Mouse (Mus musculus) heart, embryonic 14.5 days (tissue): Measurements from ENCODE around the gene 2300003K06Rik. TPM values are rescaled to one million over a fixed set of nuclear protein-coding genes. Genes with fewer than 3 reads are reported as not detected.
"Not testable (repeated sequence)": the region's sequence is repeated elsewhere in the genome, so short reads cannot be mapped to it uniquely, and the experiment has no call there.

Experiments
- ATAC-seq: fragments of 200-750 bp; cut with Nextera tagmentation; 2 replicates; pipeline ENCODE4 v1.8.0; 2017; ENCODE audit warnings: low read depth, moderate TSS enrichment; ENCODE audit not compliant: insufficient number of reproducible peaks, insufficient read depth, low FRiP score
- H3K27ac ChIP-seq, 2 experiments: fragments of 200-500 bp in 1 of 2; fragments of 300-500 bp in 1 of 2; sonication (generic) in 1 of 2; replicated peaks in 1 of 2; 2 replicates each; pipeline ENCODE4 v1.5.1; 2012 to 2014; ENCODE audit warnings: low read depth in 2 of 2, low read length in 2 of 2, control low read depth in 1 of 2, mild to moderate bottlenecking in 1 of 2, mixed read lengths in 1 of 2; ENCODE audit not compliant: control insufficient read depth in 1 of 2, insufficient read depth in 1 of 2
- H3K27me3 ChIP-seq: fragments of 300-500 bp; sonication (generic); 2 replicates; pipeline ENCODE4 v1.6.1; 2014; ENCODE audit warnings: mild to moderate bottlenecking, low read length, control low read depth; ENCODE audit not compliant: control insufficient read depth, insufficient read depth
- H3K36me3 ChIP-seq: fragments of 300-500 bp; sonication (generic); 2 replicates; pipeline ENCODE4 v1.6.1; 2014; ENCODE audit warnings: mild to moderate bottlenecking, control low read depth, low read length, mixed read lengths; ENCODE audit not compliant: control insufficient read depth, insufficient read depth
- H3K4me1 ChIP-seq, 2 experiments: fragments of 200-500 bp in 1 of 2; fragments of 300-500 bp in 1 of 2; sonication (generic) in 1 of 2; 2 replicates each; pipeline ENCODE4 v1.6.1; 2012 to 2014; ENCODE audit warnings: low read length in 2 of 2, control low read depth in 1 of 2, mixed read lengths in 1 of 2; ENCODE audit not compliant: control insufficient read depth in 2 of 2, insufficient read depth in 2 of 2
- H3K4me2 ChIP-seq: fragments of 300-500 bp; sonication (generic); 2 replicates; pipeline ENCODE4 v1.6.1; 2014; ENCODE audit warnings: mild to moderate bottlenecking, low read length
- H3K4me3 ChIP-seq, 2 experiments: fragments of 200-500 bp in 1 of 2; fragments of 300-500 bp in 1 of 2; sonication (generic) in 1 of 2; 2 replicates each; pipeline ENCODE4 v1.5.1; 2012 to 2014; ENCODE audit warnings: low read length in 2 of 2, mild to moderate bottlenecking in 2 of 2, control low read depth in 1 of 2, low read depth in 1 of 2, moderate library complexity in 1 of 2; ENCODE audit not compliant: control insufficient read depth in 1 of 2, insufficient read depth in 1 of 2
- H3K9ac ChIP-seq: fragments of 300-500 bp; sonication (generic); 2 replicates; pipeline ENCODE4 v1.6.1; 2014; ENCODE audit warnings: mild to moderate bottlenecking, low read length
- H3K9me3 ChIP-seq: fragments of 300-500 bp; sonication (generic); 2 replicates; pipeline ENCODE4 v1.6.1; 2016; ENCODE audit warnings: low read length, control low read depth; ENCODE audit not compliant: control insufficient read depth
- WGBS: fragments of 180-500 bp; shearing (Covaris S2); extraction: QIAGEN DNeasy Blood & Tissue Kit; methylation state at CpG from one replicate; pipeline ENCODE4 v1.1.7; 2014; 5-methylcytosine and 5-hydroxymethylcytosine counted together
- polyA plus RNA-seq: library from polyadenylated mRNA; unstranded; fragments of >200 nt; fragmentation: Nextera tagmentation; extraction: Ambion mirVana; gene quantifications from 2 replicates; pipeline ENCODE4 v1.2.1, GENCODE M21; 2014

Gene 2300003K06Rik
- polyA plus RNA-seq, result not detected in 2 replicates

DNA sequence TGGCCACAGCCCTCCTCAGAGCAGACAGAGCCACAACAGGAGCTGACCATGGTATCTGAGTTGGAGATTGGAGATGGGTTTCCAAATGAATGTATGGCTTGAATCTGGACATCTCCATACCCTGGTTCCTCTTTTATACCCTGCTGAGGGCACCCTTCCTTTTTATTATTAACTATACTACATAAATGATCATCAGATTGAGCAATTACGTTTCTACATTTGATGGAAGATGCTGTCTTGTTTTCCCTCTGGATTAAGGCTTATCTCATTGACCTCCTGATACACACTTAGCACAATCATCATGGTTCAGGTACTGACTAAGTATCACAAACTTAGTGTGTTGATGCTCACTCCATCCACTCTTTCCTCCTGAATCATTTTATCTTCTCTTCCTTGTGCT is at the start of gene 2300003K06Rik:
Gene 2300003K06Rik (minus strand): TSS at position 101 of the 400 bp plus-strand sequence.
- 71% methylated on average over 1 of the region's 1 CpGs for WGBS
- no peak for ATAC-seq
- no peaks in the 10 kb centered on the region for H3K36me3 ChIP-seq
- no peak within 1 kb of the TSS for H3K4me3 ChIP-seq
- no peak within 1 kb of the TSS for H3K4me2 ChIP-seq
- H3K4me1 ChIP-seq, result no peaks in the 10 kb centered on the region
- no peaks in the 10 kb centered on the region for H3K9me3 ChIP-seq
- H3K27me3 ChIP-seq, result no peaks in the 10 kb centered on the region
- H3K9ac ChIP-seq, result no peak within 1 kb of the TSS
- H3K27ac ChIP-seq, result no peak within 1 kb of the TSS

DNA sequence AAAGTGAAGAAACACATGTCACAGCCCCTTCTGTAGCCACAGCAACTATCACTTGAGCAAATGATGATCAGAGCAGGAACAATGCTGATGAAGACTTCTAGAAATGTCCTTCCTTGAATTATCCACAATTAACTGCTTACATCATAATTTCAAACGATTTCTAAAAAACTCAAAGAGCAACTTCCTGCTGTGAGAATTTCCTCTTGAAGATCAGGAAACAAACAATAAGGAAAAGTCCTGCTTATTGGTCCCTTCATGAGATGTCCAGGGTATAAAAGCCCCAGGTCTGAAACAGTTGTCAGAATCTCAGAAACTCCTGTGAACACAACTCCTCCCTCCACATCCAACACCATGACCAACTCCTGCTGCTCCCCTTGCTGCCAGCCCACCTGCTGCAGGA is 41.0 kb upstream of the 2300003K06Rik start, which contains the start of gene Gm11567:
Gene Gm11567 (plus strand): TSS at position 301 of the 400 bp plus-strand sequence.
- H3K27ac ChIP-seq, H3K4me3 ChIP-seq, ATAC-seq, H3K36me3 ChIP-seq, H3K4me1 ChIP-seq, H3K9me3 ChIP-seq, H3K9ac ChIP-seq, H3K27me3 ChIP-seq, H3K4me2 ChIP-seq: not testable (repeated sequence)
- 36% methylated on average over 1 of the region's 1 CpGs for WGBS

DNA sequence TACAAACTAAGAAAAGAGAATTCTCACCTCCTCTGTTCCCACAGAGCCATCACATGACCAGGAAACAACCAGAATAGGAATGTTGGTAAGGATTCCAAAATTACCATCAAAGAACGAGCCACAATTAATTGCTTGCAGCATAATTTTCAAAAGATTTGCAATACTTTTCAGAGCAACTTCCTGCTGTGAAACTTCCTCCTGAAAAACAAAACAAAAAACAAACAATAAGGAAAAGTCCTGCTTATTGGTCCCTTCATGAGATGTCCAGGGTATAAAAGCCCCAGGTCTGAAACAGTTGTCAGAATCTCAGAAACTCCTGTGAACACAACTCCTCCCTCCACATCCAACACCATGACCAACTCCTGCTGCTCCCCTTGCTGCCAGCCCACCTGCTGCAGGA is 35.2 kb upstream of the 2300003K06Rik start, which contains the start of gene Krtap9-1:
Gene Krtap9-1 (plus strand): TSS at position 301 of the 400 bp plus-strand sequence.
- ATAC-seq, H3K4me2 ChIP-seq, H3K27me3 ChIP-seq, H3K4me1 ChIP-seq, H3K36me3 ChIP-seq, H3K9me3 ChIP-seq, H3K9ac ChIP-seq, H3K27ac ChIP-seq, H3K4me3 ChIP-seq: not testable (repeated sequence)
- 67% methylated on average over 1 of the region's 1 CpGs for WGBS

DNA sequence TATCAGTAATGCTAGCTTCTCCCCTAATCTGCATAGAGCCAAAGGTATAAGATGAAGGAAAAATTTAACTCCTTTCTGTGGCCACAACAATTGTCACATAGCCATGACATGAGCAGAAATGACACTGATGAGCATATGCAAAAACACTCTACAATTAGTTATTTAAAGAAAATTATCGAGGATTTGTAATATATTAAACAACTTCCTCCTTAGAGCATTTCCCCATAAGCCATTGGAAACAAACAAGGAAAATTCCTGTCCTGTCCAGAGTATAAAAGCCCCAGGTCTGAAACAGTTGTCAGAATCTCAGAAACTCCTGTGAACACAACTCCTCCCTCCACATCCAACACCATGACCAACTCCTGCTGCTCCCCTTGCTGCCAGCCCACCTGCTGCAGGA is 26.3 kb upstream of the 2300003K06Rik start, which contains the start of gene Gm11559:
Gene Gm11559 (plus strand): TSS at position 301 of the 400 bp plus-strand sequence.
- H3K27me3 ChIP-seq, H3K36me3 ChIP-seq, H3K27ac ChIP-seq, ATAC-seq, H3K4me2 ChIP-seq, H3K4me1 ChIP-seq, H3K9ac ChIP-seq, H3K9me3 ChIP-seq, H3K4me3 ChIP-seq: not testable (repeated sequence)
- WGBS, result 42% methylated on average over 1 of the region's 1 CpGs

DNA sequence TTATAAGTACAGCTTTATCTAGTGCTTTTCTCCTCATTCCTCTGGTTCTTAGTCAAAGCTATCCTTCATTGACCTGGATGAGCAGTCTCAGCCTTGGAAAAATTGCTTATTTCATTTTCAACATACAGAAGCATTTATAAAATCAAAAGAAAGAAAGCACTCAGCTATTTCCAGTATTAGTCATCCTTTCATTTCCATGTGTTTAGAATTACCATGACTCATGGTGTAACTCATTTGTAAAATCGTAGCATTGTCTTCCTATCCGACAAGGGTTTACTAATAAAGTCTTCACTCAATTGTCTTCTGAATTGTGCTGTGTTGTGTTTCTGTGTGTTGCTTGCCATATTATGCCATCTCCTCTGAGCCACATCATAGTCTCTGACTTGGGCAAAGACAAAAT is 20.9 kb upstream of the 2300003K06Rik start:
- no peak overlapping the region for H3K27ac ChIP-seq
- H3K4me2 ChIP-seq, result no peak overlapping the region
- no peak for ATAC-seq
- H3K27me3 ChIP-seq, result no peaks in the 10 kb centered on the region
- no peak overlapping the region for H3K9ac ChIP-seq
- no peaks in the 10 kb centered on the region for H3K9me3 ChIP-seq
- H3K4me3 ChIP-seq, result no peak overlapping the region
- WGBS, result 81% methylated on average over 2 of the region's 2 CpGs
- H3K4me1 ChIP-seq, result no peaks in the 10 kb centered on the region
- H3K36me3 ChIP-seq, result no peaks in the 10 kb centered on the region

DNA sequence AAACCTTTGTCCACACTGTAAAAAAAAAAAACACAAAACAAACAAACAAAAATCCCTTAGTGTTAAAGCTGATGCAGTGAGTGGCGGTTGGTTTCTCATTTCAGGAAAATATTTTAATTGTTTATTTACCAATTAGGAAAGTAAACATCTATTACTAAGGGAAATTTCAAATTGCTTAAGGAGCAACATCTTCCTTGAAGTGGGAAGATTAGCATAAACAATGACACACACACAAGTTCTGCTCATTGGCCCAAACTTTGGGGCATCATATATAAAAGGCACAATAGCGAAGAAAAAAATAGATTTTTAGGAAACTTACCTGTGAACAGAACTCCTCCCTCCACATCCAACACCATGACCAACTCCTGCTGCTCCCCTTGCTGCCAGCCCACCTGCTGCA is 19.8 kb upstream of the 2300003K06Rik start, which contains the start of gene Gm11568:
Gene Gm11568 (plus strand): TSS at position 301 of the 400 bp plus-strand sequence.
- Histone ChIP-seq H3K27me3 (no peaks in the 10 kb centered on the region), H3K36me3 (no peaks in the 10 kb centered on the region), H3K4me2 (no peak within 1 kb of the TSS), H3K27ac (no peak within 1 kb of the TSS), H3K4me1 (no peaks in the 10 kb centered on the region), H3K4me3 (no peak within 1 kb of the TSS), H3K9ac (no peak within 1 kb of the TSS), H3K9me3 (no peaks in the 10 kb centered on the region)
- ATAC-seq, result no peak
- 81% methylated on average over 2 of the region's 2 CpGs for whole genome bisulfite sequencing

DNA sequence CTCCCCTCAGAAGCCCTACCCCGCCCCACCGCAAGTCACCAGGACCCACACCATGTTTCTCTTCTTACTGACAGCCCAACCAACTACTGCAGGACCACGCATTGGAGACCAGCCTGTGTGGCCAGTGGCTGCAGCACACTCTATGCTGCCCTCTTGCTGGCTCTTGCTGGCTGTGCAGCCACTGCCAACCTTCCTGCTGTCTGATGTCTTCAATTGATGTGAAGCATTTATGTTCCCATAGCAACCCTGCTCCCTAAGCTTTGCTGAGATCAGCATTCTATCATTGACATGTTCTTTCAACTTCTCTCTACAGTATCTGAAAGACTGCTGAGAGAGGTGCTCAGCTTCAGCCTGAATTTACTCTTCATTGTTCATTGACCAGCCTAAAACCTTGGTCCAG is 16.3 kb upstream of the 2300003K06Rik start:
- H3K36me3 ChIP-seq, result no peaks in the 10 kb centered on the region
- H3K4me3 ChIP-seq, result no peak overlapping the region
- no peak overlapping the region for H3K27ac ChIP-seq
- 57% methylated on average over 3 of the region's 3 CpGs for WGBS
- H3K9me3 ChIP-seq, result no peaks in the 10 kb centered on the region
- no peaks in the 10 kb centered on the region for H3K4me1 ChIP-seq
- H3K27me3 ChIP-seq, result no peaks in the 10 kb centered on the region
- no peak overlapping the region for H3K4me2 ChIP-seq
- ATAC-seq, result no peak
- H3K9ac ChIP-seq, result no peak overlapping the region

DNA sequence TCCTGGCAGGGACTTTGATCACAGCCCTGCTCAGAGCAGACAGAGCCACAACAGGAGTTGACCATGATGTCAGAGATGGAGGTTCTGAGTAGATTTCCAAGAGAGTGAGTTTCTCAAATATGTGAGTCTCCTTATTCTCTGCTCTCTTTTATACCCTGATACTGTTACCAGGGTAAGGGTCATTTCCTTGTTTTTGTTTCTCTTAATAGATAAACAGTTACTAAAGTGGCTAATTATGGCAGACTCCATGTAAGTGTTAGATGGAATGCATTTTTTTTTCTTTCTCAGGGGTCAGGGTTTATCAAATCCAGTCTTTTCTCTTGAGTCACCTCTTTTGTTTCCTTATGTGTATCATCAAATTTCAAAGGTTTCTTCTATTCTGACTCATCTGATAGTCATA is 13.6 kb upstream of the 2300003K06Rik start, which contains the start of gene Krtap4-16:
Gene Krtap4-16 (minus strand): TSS at position 101 of the 400 bp plus-strand sequence.
- H3K4me2 ChIP-seq, result no peak within 1 kb of the TSS
- no peaks in the 10 kb centered on the region for H3K9me3 ChIP-seq
- H3K4me3 ChIP-seq, result no peak within 1 kb of the TSS
- no peaks in the 10 kb centered on the region for H3K4me1 ChIP-seq
- ATAC-seq, result no peak
- no peaks in the 10 kb centered on the region for H3K36me3 ChIP-seq
- H3K27ac ChIP-seq, result no peak within 1 kb of the TSS
- H3K27me3 ChIP-seq, result no peaks in the 10 kb centered on the region
- no peak within 1 kb of the TSS for H3K9ac ChIP-seq
